Mouse (Mus musculus) G1E-ER4 (cell line): ENCODE measurements around the gene Zfp383. TPM values are rescaled to one million over a fixed set of nuclear protein-coding genes. Genes with fewer than 3 reads are reported as not detected.

Source experiments
- GATA1 ChIP-seq: IDR thresholded peaks from one replicate; pipeline ENCODE4 v1.8.0; 2012; ENCODE audit warnings: low read length, inconsistent platforms
- polyA plus RNA-seq: library from polyadenylated mRNA; stranded (reverse); fragments of >175 nt; gene quantifications from 2 replicates; pipeline ENCODE4 v1.2.3, GENCODE M21; 2012

Gene Zfp383
- polyA plus RNA-seq, 1 experiment, result 0.03 TPM

DNA sequence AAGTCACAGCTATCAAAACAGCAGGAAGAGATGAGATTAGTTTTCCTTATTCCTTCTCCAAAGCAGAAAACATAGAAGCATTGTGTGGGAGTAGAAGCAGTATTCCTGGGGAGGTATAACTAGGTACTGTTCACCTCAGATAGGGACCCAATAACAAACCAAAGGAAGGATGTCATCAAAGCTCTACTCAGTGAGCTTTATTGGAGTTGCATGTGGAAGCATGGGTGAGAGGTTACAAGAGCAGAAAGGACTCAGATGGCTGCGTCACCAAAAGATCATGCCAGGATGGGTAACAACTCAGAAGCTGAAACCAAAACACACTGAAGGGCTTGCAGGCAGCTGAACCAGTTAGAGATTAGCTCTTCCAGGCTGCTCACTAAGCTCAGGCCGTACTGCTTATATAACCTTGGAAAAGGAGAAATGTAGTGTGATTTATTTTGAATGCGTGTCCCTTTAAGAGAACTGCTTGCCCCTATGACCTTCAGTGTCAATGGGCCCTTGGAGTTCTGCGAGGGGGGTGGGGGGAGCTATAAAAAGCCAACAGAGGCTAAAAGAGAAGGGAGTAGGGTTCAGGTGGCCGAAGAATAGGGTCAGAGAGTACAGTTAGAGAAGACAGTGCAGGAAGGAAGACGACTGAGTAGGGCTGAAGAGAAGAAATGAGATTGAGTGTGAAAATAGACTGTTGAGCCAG lies 9.5 kb downstream of the Zfp383 start:
- TF ChIP-seq GATA1, result no peak

DNA sequence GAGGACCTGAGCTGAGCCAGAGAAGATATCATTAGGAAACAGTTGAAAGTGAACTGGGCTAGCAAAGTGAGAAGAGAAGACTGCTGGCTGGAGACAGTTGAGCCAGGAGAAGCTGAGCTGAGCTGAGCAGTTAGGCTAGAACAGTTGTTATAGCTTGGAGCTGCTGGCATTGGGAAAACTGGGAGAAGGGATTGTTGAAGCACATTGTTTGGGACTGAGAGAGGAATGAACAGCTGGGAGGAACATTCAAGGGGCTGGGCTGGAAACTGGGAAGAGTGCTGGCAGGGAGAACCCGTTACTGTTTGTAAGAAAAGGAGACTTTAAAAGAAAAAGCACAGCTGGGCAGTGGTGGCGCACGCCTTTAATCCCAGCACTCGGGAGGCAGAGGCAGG lies 10.0 kb downstream of the Zfp383 start:
- TF ChIP-seq GATA1, result no peak

DNA sequence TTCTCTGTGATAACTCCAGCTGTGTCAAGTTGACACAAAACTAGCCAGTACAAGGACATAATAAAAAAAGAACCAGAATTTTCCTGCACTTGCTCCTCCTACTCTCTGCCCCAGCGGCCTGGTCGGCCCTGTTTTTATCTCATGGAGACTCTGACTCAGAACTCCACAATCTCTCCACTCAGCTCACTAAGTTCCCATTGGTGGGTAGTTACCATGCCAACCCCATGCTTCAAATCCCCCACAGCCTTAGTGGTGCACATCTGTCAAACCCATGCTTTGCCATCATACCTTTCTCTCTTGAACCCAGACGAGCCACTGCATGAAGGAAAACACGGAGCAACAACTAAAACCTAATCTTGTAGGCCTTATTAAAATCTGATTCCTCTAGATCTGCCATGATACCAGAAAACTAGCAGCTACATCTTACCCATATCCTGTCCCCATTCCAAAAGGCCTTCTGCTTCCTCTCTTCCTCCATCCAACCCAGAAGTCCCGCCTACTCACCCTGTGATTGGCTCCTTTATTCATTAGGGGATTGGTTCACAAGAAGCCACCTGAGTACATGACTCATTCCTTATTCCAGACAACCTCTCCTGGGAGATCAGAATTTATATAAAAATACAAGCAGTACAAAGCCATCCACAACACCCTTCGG lies 13.5 kb downstream of the Zfp383 start:
- no peak for TF ChIP-seq GATA1

DNA sequence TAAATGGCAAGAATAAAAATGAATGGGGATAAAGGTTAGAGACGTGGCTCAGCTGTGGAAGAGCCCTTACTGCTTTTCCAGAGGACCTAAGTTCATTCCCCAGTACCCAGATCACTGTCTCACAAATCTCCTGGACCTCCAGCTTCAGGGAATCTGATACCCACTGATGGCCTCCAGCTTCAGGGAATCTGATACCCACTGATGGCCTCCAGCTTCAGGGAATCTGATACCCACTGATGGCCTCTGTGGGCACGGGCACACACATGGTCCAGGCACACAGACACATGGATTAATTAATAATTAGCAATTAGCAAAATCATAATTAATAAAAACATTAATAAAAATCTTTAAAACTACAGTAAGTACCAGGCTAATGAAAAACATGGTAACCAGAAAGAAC lies 14.8 kb downstream of the Zfp383 start:
- TF ChIP-seq GATA1, result no peak

DNA sequence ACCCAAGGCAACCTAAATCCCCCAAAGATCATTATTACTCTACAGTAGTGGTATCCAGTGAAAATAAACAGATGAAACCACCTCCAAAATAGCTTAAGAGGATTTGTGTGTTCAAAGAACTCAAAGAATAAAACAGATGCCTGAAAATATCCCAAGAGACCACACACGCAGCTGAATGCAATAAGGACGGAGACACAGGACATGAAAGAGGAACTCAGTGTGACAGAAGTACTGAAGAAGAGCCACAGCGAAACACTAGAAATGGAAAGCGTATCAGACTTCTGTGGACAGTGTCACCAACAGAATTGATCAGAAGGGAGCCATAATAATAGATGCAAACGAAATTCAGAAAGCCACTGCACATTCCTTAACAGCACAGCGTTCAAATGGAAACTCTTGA lies 30.8 kb downstream of the Zfp383 start:
- no peak for TF ChIP-seq GATA1

DNA sequence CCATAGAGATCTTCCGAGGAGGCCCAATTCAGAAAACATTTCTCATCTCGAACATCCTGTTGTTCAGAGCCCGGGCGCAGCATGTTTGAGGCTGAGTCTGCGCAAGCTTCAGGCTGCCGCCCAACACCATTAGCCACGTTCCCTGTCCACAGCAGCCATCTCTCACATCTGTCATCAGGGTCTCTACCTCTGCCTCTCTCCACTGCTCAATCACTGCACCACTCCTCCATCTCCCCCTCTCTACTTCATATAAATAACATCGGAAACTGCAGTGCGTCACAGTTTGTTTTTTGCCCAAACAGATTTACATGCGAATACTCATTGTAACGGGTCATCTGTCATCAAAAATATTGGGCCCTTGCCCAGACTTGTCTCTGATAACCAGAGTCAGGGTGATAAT lies 33.0 kb downstream of the Zfp383 start:
- no peak for TF ChIP-seq GATA1

DNA sequence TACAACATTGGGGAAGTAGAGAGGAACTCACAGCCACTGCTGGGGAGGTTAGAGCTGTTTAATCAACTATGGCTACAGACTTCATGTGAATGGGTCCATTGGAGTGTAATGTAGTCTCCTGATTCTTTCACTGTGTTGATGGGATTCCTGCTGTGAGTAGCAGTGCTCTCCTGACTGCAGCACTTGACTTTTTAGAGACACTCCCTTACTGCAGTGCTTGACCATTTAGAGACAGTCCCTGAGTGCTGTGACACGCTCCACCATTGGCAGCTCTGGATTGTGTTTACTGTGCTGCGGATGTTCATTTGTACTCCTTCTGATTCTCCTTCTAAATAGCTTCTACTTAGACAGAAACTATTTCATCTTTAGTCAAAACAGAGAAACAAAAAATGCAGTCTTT lies 34.7 kb downstream of the Zfp383 start:
- no peak for TF ChIP-seq GATA1

DNA sequence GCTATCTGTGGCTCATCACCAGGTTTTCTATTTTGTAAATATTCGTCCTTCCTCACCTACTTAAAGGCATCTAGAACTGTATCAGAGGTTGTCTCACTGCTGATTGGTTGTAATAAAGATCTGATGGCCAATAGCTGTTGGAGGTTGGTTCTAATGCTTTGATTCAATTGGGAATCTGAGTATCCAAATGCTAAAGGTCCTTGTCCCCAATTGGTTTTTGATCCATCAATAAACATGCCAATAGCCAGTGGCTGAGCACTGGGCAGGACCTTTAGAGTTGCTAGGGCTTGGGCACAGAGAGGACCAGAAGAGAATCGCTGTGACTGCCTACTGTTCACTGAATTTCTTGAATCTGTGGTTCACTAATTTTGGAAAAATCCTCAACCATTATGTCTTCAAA lies 35.7 kb downstream of the Zfp383 start:
- TF ChIP-seq GATA1, result no peak

DNA sequence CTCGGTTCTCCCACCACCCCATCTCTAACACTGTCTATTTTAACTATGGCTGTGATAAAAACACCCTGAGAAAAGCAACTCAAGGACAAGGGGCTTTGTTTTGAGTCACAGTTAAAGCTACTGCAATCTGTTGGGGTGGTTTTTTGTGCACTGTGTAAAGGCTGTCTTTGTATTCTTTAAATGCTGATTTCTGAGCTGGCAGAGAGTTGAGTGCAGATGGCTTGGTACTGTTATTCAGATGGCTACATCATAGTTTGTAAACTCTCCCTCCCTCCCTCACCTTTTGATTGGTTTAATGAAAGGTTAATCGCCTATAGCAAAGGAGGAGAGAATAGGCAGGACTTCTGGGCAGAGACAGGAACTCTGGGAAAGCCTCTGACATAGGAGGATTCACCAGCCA lies 36.2 kb downstream of the Zfp383 start:
- no peak for TF ChIP-seq GATA1

DNA sequence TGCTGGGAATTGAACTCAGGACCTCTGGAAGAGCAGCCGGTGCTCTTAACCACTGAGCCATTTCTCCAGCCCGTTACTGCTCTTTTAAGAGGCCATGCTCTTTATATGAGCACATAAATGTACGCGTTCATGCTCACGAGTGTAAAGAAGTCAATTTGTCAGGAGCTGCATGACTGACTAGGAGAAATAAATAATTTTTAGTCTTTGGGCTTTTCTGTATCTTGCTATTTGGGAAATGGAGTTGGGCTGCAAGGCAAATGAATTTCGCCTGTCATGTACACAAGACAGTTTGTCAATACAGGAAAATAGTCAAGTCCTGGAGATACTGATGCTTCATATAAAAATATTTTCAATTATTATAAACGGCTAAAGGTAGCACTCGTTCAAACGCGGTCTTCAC lies 45.1 kb downstream of the Zfp383 start:
- no peak for TF ChIP-seq GATA1

DNA sequence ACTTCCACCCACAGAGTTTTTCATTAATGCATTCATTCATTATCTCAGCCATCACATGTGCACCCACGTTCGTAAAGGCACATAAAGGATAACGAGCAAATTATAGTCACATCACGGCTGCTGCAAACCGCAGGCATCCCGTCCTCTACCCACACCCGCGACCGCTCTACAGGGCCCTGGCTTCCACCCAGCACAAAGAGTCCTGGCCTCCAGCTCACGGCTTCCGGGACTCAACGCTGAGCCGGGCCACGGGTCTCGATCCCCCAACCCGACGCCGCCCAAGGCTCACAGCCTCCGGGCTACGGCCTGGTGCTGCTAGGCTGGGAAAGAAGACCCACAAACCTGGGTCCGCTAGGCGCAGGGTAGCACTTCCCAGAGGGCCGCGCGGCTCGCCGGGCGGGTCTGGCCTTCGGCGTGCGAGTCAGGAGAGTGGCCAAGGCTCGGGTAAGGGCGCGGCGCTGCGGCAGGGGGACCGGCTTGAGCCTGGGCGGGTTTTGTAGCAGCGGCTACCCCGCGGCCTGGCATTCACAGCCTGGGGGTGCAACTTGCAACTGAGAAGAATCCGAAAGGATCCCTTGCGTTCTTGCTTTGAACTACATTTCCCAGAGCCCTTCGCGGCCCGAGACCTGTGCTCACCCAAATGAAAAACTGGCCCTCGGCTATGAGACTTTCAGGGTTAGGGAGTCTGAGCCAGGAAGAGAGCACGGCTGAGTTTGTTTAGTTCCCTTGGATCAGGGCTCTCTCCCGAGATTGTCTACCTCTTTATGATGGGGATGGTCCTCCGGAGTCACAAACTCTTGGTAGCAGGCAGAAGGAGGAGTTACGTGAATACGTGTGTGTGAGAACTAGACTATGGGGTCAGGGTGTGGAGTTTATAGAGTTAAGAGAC lies 45.7 kb downstream of the Zfp383 start, which contains the start of gene Zfp74:
Zfp74 (minus strand) TSS at position 577 of the 889 bp plus-strand sequence.
- TF ChIP-seq GATA1, result no peak

DNA sequence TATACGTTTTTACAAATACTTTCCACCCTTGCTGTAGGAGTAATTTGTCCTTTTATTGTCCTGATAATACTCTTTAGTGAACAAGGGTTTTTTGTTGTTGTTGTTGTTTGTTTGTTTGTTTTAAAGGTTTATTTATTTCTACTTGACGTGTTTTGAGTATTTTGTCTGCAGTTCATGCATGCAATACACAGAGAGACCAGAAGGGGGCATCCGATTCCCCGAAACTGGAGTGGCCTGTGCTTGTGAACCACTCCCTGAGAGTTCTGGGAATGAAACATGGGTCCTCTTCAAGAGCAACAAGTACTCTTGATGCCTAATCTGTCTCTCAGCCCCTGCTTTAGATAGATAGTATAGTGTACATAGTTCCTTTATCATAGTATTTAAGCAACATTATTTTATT lies 46.7 kb downstream of the Zfp383 start:
- TF ChIP-seq GATA1, result no peak

DNA sequence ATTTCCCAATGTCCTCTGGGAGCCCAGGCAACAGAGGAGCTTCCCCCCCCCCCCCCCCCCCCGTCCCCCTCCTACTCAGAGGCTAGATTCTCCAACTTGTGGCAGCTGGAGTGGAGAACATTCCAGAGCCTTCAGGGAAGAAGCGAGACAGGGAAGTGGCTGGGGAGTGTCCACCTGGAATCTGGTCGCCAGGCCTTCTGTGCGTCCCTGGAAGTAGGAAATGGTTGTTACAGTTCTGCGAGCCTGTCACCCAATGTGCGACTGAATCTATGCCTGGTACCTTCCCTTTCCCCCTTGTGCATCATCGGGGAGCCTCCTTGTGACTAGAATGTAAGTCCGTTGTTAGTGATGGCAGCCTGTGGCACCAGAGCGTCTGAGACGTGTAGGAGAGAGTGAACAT lies 48.2 kb downstream of the Zfp383 start:
- TF ChIP-seq GATA1, result no peak

DNA sequence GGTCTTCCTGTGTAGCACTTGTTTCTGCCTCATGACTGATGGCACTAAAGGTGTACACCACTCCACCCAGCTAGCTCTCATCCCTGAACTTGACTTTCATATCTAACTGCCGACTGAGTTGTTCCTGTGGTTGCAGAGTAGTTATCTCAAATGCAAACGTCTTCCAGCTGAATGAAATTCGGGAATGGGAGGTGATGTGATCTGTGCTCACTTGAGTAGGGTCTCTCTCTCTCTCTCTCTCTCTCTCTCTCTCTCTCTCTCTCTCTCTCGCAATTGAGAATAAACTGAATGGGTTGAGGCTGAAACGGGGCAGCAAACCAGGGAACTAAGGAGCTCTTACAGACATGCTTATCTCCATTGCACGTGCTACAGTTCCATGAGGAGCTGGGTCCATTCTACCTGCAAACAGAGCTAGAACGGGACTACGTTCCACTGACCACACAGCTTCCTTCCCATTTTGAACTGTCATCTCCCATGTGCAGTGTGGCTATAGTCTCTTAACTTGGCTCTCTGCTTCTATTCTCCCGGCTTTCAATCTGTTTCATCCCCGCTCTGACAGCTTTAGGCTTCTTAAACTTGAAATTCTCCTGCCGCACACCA lies 50.2 kb downstream of the Zfp383 start:
- TF ChIP-seq GATA1, result no peak

DNA sequence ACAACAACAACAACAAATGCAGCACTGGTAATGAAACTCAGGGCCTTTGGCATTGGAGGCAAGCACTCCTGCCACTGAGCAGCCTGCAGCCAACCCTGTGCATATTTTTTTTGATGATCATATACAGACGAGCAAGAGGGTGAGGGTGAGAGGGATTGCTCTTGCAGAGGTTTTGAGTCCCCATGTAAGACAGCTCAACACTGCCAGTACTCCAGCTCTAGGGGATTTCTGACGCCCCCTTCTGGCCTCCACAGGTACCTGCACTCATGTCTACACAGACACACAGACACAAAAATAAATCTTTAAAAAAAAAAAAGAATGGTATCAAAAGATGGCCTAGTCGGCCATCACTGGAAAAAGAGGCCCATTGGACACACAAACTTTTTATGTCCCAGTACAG lies 51.0 kb downstream of the Zfp383 start:
- TF ChIP-seq GATA1, result no peak

Other genes with a start within 250 kb of the Zfp383 start
- gene Catsperg2, start 181.2 kb upstream of the Zfp383 start, polyA plus RNA-seq, result not detected in 2 replicates
- 0.66 and 3.1 TPM in 2 replicates for gene Zfp84, start 139.7 kb upstream of the Zfp383 start, polyA plus RNA-seq
- 2.4 and 2.8 TPM in 2 replicates for gene Zfp30, start 124.2 kb upstream of the Zfp383 start, polyA plus RNA-seq
- 0.81 and 0.90 TPM in 2 replicates for gene Zfp790, start 92.1 kb upstream of the Zfp383 start, polyA plus RNA-seq
- gene Zfp940, start 54.6 kb upstream of the Zfp383 start, polyA plus RNA-seq, result 0.26 and 0.75 TPM in 2 replicates
- 0.29 and 0.35 TPM in 2 replicates for gene Zfp420, start 48.2 kb upstream of the Zfp383 start, polyA plus RNA-seq
- gene Zfp27, start 1.7 kb upstream of the Zfp383 start, polyA plus RNA-seq, result 0.35 and 0.40 TPM in 2 replicates
- gene Zfp74, start 45.9 kb downstream of the Zfp383 start, polyA plus RNA-seq, result 17.1 and 22.9 TPM in 2 replicates
- 4.0 and 5.6 TPM in 2 replicates for gene Zfp568, start 75.7 kb downstream of the Zfp383 start, polyA plus RNA-seq
- gene Zfp14, start 143.2 kb downstream of the Zfp383 start, polyA plus RNA-seq, result not detected in 2 replicates
- 0.17 and 0.26 TPM in 2 replicates for gene Zfp82, start 164.7 kb downstream of the Zfp383 start, polyA plus RNA-seq
- gene Gm26920, start 182.2 kb downstream of the Zfp383 start, polyA plus RNA-seq, result not detected in 2 replicates
- 2.5 and 3.4 TPM in 2 replicates for gene Zfp566, start 182.3 kb downstream of the Zfp383 start, polyA plus RNA-seq
- gene Zfp260, start 186.6 kb downstream of the Zfp383 start, polyA plus RNA-seq, result 0.19 and 0.64 TPM in 2 replicates
- 4.1 and 5.5 TPM in 2 replicates for gene Zfp382, start 213.7 kb downstream of the Zfp383 start, polyA plus RNA-seq